Mouse (Mus musculus): Measurements from ENCODE around the gene Oat.

The Oat gene

DNA sequence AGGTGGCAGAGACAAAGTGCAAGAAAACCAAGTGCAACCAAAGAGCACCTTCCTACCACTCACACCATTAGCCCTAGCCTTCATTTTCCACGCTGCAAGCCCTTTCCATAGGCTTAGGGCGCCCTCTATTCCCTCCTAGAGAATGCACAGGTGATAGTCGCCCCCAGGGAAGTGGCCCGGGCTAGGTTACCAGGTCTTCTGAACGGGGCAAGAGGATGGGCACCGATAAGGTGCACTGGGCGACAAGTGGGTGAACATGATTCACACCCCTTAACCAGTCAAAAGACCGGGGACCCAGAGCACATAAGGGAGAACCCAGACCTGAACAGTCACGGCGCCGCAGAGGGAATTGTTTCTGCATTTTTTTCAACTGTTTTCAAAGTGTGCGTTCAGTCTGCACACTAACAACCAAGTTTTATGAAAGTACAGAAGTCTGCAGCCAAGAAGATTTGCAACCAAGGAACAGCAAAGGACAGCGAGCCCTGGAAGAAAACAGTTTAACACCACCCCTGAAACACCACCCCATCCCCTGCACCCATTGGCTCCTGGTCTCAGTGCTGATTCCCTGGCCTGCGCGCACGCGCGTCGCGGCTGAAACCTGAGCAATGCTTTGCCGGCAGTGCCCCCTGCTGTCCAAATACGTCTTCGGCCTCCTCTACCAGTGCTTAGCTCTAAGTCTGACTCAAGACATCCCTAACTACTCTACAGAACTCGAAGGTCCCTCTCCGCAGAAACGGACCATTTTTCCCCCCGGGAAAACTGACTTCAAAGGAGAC lies 24.7 kb downstream of the Oat start:
- in situ Hi-C loops (cut with MboI, MseI): loop anchor here in 1 of 2 experiments (5.0 kb wide), 1 partner anchor 324 kb away; no protein-coding TSS in a partner anchor

- in situ Hi-C loops (cut with MboI, MseI): no loop called here
Measured at GRCm38 (mm10) chr7:132547126-132547525, 29.1 kb downstream of the Oat start.

DNA sequence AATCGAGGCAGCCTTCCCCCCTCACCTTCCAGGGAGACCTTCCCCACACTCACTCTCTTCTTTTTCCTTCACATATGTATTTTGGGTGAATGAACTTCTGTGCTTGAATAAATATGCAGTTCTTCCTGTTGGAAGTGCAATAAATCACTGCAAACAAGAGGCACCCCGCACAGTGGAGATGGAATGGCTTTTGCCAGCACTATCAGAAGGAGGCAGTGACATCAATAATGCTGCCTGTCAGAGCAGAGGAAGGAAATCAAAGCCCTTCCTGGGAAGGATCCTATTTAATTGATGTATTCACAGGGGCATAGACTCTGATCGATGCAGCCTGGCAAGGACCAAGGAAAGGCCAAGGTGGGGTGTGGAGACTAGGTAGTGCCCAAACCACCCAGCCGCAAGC lies 33.8 kb downstream of the Oat start:
- in situ Hi-C loops (cut with MboI, MseI): loop anchor here in 1 of 2 experiments (5.0 kb wide), 1 partner anchor 310 kb away; no protein-coding TSS in a partner anchor

- in situ Hi-C loops (cut with MboI, MseI): loop anchor here in 1 of 2 experiments (5.0 kb wide), 1 partner anchor 309 kb away; no protein-coding TSS in a partner anchor
Measured at GRCm38 (mm10) chr7:132541566-132541965, 34.6 kb downstream of the Oat start.

DNA sequence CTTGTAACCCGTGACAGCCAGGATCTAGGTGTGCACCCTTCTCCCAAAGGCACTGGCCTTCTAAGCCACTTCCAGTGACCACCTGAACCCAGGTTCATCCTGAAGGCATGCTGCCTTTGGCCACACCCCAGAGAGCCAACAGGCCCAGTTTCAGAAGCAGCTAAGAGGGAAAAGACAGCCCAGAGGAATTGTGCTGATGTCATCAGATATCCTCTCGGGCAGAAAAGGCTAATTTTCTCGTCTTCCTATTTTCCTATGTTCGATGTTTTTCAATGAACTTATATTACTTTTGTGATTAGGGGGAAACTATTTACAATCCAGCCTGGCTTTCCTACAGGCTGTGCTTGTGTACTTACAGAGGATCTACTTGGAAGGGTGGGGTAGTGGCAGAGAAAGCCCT lies 35.6 kb downstream of the Oat start:
- in situ Hi-C loops (cut with MboI, MseI): loop anchor here in 1 of 2 experiments (5.0 kb wide), 1 partner anchor 308 kb away; no protein-coding TSS in a partner anchor

- in situ Hi-C loops (cut with MboI, MseI): no loop called here
Measured at GRCm38 (mm10) chr7:132529206-132529605, 47.0 kb downstream of the Oat start.

DNA sequence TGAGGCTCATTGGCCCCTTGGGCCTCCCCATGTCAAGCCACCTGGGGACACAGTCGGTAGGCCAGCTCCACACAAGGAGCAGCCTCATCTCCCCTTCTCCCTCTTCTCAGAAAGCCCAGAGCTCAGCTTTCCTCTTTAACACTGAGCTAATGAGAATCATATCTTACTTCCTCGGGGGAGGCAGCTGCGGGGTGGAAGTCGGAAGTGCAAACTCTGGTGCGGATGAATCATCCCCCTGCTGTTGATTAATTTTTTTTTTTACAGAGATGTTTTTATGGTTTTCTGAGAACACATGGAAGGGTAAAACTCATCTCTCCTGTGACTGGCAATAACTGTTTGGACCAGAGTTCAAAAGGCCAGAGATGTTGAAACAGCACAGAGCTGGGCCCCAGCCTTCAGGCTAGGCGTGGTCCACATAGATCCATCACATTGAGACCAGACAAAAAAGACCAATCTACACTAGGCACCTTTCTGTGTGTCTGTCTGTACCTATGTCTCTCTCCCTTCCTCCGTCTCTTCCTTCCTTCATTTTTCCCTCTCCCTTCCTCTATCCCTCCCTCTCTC lies 62.7 kb downstream of the Oat start:
- in situ Hi-C loops (cut with MboI, MseI): loop anchor here in 1 of 2 experiments (10.0 kb wide), 1 partner anchor 1839 kb away; no protein-coding TSS in a partner anchor

DNA sequence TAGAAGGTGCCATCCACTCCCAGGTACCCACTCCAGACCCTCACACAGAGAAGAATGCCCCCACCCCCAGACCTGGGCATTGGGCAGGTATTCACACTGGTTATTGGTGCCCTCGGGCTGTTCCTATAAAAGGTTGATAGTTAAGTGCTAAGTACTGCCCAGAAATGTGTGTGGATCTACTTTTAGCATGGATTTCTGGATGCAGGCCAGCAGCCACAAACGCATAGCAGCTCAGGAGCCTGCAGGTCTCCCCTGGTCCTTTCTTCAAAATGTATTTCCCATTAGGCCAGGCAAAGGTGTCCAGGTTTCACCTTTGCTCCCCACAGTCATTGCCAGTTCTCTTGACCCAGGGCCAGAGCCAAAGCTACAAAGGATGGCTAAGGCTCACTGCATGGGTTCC lies 67.1 kb downstream of the Oat start:
- in situ Hi-C loops (cut with MboI, MseI): loop anchor here in 1 of 2 experiments (5.0 kb wide), 1 partner anchor 82 kb away; no protein-coding TSS in a partner anchor
